Mouse (Mus musculus) MEL (cell line): ENCODE data around the gene Shpk.

Experiments
- CTCF ChIP-seq, 3 experiments: IDR thresholded peaks in 2 of 3; conservative IDR thresholded peaks in 1 of 3; 2 replicates each; pipeline ENCODE4 v1.5.1; 2011 to 2012; ENCODE audit warnings: low read length in 3 of 3, low read depth in 2 of 3, mild to moderate bottlenecking in 2 of 3, improper control_type of control experiment in 1 of 3, inconsistent platforms in 1 of 3, mixed read lengths in 1 of 3, moderate library complexity in 1 of 3; ENCODE audit not compliant: control insufficient read depth in 1 of 3, insufficient read depth in 1 of 3, poor library complexity in 1 of 3, severe bottlenecking in 1 of 3
- NRF1 ChIP-seq: IDR thresholded peaks from 2 replicates; pipeline ENCODE4 v1.6.1; 2014; ENCODE audit warnings: low read depth, mild to moderate bottlenecking, inconsistent platforms, low read length, improper control_type of control experiment, moderate library complexity; ENCODE audit not compliant: poor library complexity, insufficient read depth, severe bottlenecking
- RAD21 ChIP-seq: IDR thresholded peaks from 2 replicates; pipeline ENCODE4 v1.6.1; 2011; ENCODE audit warnings: mild to moderate bottlenecking, low read depth, low read length, improper control_type of control experiment
- TAL1 ChIP-seq: IDR thresholded peaks from 2 replicates; pipeline ENCODE4 v1.6.1; 2012; ENCODE audit warnings: mild to moderate bottlenecking, inconsistent platforms, low read length, moderate library complexity, mixed read lengths
- ZKSCAN1 ChIP-seq: IDR thresholded peaks from 2 replicates; pipeline ENCODE4 v1.6.1; 2012; ENCODE audit warnings: low read depth, mild to moderate bottlenecking, inconsistent platforms, low read length, improper control_type of control experiment, moderate library complexity

GRCm38 (mm10) chr11:73205194-73205593, 5.9 kb downstream of the Shpk start:
- no peak for TF ChIP-seq CTCF (IDR thresholded peaks at IDR 0.05 in 2 of 3, conservative IDR thresholded peaks at IDR 0.05 in 1 of 3; ENCODE audit: control insufficient read depth in 1 of 3, insufficient read depth in 1 of 3, low read depth in 2 of 3, low read length in 3 of 3, poor library complexity in 1 of 3, severe bottlenecking in 1 of 3)
- TF ChIP-seq ZKSCAN1: no peak
- no peak for TF ChIP-seq RAD21
- TF ChIP-seq TAL1: no peak
- no peak for TF ChIP-seq NRF1
